Mouse (Mus musculus) neural tube, embryonic 13.5 days (tissue): ENCODE measurements around the gene Styx. TPM values are rescaled to one million over a fixed set of nuclear protein-coding genes. Genes with fewer than 3 reads are reported as not detected.

Experiments used
- ATAC-seq: fragments of 200-750 bp; cut with Nextera tagmentation; 2 replicates; pipeline ENCODE4 v1.8.0; 2017; ENCODE audit warnings: low read depth, mild to moderate bottlenecking, moderate TSS enrichment, moderate library complexity
- H3K27ac ChIP-seq: fragments of 300-500 bp; sonication (generic); replicated peaks from 2 replicates; pipeline ENCODE4 v1.5.1; 2015; ENCODE audit warnings: moderate library complexity, mild to moderate bottlenecking, inconsistent platforms
- H3K27me3 ChIP-seq: fragments of 300-500 bp; sonication (generic); 2 replicates; pipeline ENCODE4 v1.6.1; 2015; ENCODE audit warnings: mild to moderate bottlenecking, inconsistent platforms
- H3K36me3 ChIP-seq: fragments of 300-500 bp; sonication (generic); 2 replicates; pipeline ENCODE4 v1.6.1; 2015; ENCODE audit warnings: mild to moderate bottlenecking, inconsistent platforms
- H3K4me1 ChIP-seq: fragments of 300-500 bp; sonication (generic); replicated peaks from 2 replicates; pipeline ENCODE4 v1.6.1; 2015; ENCODE audit warnings: inconsistent platforms
- H3K4me2 ChIP-seq: fragments of 300-500 bp; sonication (generic); 2 replicates; pipeline ENCODE4 v1.6.1; 2015; ENCODE audit warnings: inconsistent platforms, mild to moderate bottlenecking, moderate library complexity
- H3K4me3 ChIP-seq: fragments of 300-500 bp; sonication (generic); 2 replicates; pipeline ENCODE4 v1.5.1; 2015; ENCODE audit warnings: mild to moderate bottlenecking, inconsistent platforms
- H3K9ac ChIP-seq: fragments of 300-500 bp; sonication (generic); 2 replicates; pipeline ENCODE4 v1.6.1; 2015; ENCODE audit warnings: moderate library complexity, mild to moderate bottlenecking, inconsistent platforms
- H3K9me3 ChIP-seq: fragments of 300-500 bp; sonication (generic); 2 replicates; pipeline ENCODE4 v1.6.1; 2016; ENCODE audit warnings: inconsistent platforms
- WGBS: fragments of 180-500 bp; shearing (Covaris S2); methylation state at CpG from one replicate; pipeline ENCODE4 v1.1.7; 2015; 5-methylcytosine and 5-hydroxymethylcytosine counted together
- polyA plus RNA-seq: library from polyadenylated mRNA; unstranded; fragments of >200 nt; fragmentation: Nextera tagmentation; extraction: Ambion mirVana; gene quantifications from 2 replicates; pipeline ENCODE4 v1.2.1, GENCODE M21; 2015

Gene Styx
- polyA plus RNA-seq, 1 experiment from 2014 or later: 68.3 TPM

DNA sequence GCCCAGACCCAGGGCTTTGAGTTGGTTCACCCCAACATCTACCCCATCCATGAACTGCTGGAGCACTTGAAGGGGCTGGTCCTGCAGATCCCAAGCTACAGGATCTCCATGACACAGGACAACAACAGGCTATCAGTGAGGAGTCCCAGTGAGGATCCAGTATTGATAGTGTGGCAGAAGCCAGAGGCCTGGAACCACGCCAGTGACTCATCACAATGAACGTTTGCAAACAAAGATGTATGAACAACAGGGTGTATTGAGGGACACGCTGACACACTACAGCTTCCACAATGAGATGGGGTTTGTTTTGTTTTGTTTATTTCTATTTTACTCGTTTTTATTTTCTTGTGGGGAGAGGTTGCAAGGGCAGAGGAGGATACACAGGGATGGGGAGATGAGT is 71.5 kb downstream of the Styx start:
- no peak overlapping the region for H3K27ac ChIP-seq
- no peaks in the 10 kb centered on the region for H3K4me1 ChIP-seq
- ATAC-seq: 0 out of 2 replicates have a peak, but pooled peaks have one; percentile 19
- H3K4me2 ChIP-seq: no peak overlapping the region
- H3K36me3 ChIP-seq: no peaks in the 10 kb centered on the region
- H3K4me3 ChIP-seq: no peak overlapping the region
- H3K27me3 ChIP-seq: no peaks in the 10 kb centered on the region
- no peak overlapping the region for H3K9ac ChIP-seq
- 72% methylated on average over 4 of the region's 4 CpGs for WGBS
- peaks cover 3% of the 10 kb centered on the region; the same call in 1 of the 2 replicates for H3K9me3 ChIP-seq

DNA sequence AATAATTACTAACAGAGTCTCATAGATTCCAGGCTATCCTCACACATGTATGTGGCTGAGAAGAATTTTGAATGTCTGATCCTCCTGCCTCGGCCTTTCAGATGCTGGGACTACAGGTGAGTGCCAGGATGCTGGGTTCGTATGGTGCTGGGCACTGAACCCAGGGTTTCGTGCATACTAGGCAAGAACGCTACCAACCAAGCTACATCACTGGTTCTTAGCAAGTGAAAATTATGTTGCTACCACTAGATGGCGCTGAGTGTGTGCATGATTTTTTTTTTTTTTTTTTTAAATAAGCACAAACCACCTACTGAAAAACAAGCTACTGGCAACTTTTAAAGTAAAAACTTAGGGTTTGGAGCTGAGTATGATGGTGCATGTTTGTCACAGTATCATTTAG is 72.3 kb downstream of the Styx start:
- Histone ChIP-seq H3K36me3 (no peaks in the 10 kb centered on the region), H3K4me3 (no peak overlapping the region), H3K4me2 (no peak overlapping the region), H3K27ac (no peak overlapping the region), H3K4me1 (no peaks in the 10 kb centered on the region), H3K9me3 (peaks cover 3% of the 10 kb centered on the region; the same call in 1 of the 2 replicates), H3K27me3 (no peaks in the 10 kb centered on the region), H3K9ac (no peak overlapping the region)
- ATAC-seq: peak; percentile 80
- 14% methylated on average over 5 of the region's 5 CpGs for WGBS

DNA sequence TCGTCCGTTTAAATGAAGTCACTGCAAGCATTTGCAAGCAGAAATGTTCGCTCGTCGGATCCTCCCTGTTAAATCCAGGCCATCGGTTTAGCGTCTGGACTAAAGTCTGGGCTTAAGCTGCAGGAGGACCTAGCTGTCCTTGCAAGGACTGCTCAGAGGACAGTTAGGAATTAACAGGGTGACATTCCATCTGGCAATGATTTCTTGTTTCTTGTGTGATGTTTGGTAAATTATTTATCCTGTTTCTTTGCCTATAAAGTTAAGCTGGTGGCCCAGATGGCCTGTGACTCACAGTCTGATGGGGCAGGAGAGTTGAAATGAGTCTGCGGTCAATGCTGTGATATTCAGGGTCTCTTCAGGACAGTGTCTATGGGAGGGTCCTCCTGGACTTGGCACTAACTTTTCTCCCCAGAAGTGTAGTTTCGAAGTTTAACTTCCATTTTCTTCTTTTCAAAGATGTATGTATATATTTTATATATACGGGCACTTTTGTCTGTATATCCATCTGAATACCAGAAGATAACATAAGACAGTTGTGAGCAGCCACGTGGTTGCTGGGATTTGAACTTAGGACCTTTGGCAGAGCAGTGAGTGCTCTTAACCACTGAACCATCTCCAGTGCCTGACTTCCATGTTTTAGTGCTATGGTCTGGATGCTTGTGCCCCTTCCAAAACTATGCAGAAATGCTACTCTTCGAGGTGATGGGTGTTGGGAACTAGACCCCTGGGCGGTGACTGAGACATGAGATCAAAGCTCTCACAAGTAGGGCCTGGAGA is 79.4 kb downstream of the Styx start:
- H3K27ac ChIP-seq: no peak overlapping the region
- H3K9ac ChIP-seq: no peak overlapping the region
- no peak overlapping the region for H3K4me2 ChIP-seq
- no peaks in the 10 kb centered on the region for H3K4me1 ChIP-seq
- 93% methylated on average over 13 of the region's 13 CpGs for WGBS
- H3K9me3 ChIP-seq: peaks cover 8% of the 10 kb centered on the region
- no peaks in the 10 kb centered on the region for H3K36me3 ChIP-seq
- ATAC-seq: no peak
- H3K4me3 ChIP-seq: no peak overlapping the region
- H3K27me3 ChIP-seq: no peaks in the 10 kb centered on the region

DNA sequence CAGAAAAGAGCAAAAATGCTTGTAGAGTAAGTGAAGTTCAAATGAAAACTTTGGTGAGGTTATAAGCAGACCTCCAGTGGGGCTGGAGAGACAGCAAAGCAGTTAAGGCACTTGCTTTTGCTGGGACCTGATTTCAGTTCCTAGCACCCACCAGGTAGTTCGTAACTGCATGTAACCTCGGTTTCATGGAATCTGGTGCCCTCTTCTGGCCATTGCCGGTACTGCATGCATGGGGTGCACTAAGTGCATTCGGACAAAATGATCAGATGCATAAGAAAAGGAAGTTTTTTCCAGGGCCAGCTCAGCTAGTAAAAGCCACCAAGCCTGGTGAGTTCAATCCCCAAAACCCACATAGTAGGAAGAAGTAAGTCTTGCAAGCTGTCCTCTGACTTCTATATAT is 81.1 kb downstream of the Styx start:
- ATAC-seq: no peak
- WGBS: 65% methylated on average over 4 of the region's 4 CpGs
- no peak overlapping the region for H3K4me3 ChIP-seq

DNA sequence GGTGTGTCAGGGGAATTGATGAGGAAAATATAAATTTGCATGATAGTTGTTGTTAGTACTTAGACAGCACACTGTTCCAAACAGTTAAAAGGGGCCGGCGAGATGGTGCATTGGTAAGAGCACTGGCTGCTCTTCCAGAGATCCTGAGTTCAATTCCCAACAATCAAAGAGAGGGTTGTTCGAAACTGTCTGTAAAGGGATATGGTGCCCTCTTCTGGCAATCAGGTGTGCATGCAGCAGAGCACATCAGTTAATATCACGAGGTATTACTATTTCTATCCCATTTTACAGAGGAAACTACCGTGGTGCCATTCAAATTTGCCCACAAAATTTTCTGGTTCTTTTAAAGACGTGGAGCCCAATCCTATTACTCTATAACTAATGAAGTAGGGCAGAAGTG is 83.3 kb downstream of the Styx start:
- WGBS: 76% methylated on average over 6 of the region's 6 CpGs
- Histone ChIP-seq H3K9ac (no peak overlapping the region), H3K27me3 (no peaks in the 10 kb centered on the region), H3K36me3 (no peaks in the 10 kb centered on the region), H3K4me3 (no peak overlapping the region), H3K4me1 (no peaks in the 10 kb centered on the region), H3K4me2 (no peak overlapping the region), H3K9me3 (peaks cover 5% of the 10 kb centered on the region; the same call in 1 of the 2 replicates), H3K27ac (no peak overlapping the region)
- no peak for ATAC-seq

More for the DNA sequence above, 81.1 kb downstream of the Styx start:
- no peaks in the 10 kb centered on the region for H3K4me1 ChIP-seq
- H3K27ac ChIP-seq: no peak overlapping the region
- H3K36me3 ChIP-seq: no peaks in the 10 kb centered on the region
- peaks cover 5% of the 10 kb centered on the region; the same call in 1 of the 2 replicates for H3K9me3 ChIP-seq
- no peaks in the 10 kb centered on the region for H3K27me3 ChIP-seq
- H3K9ac ChIP-seq: no peak overlapping the region
- H3K4me2 ChIP-seq: no peak overlapping the region

DNA sequence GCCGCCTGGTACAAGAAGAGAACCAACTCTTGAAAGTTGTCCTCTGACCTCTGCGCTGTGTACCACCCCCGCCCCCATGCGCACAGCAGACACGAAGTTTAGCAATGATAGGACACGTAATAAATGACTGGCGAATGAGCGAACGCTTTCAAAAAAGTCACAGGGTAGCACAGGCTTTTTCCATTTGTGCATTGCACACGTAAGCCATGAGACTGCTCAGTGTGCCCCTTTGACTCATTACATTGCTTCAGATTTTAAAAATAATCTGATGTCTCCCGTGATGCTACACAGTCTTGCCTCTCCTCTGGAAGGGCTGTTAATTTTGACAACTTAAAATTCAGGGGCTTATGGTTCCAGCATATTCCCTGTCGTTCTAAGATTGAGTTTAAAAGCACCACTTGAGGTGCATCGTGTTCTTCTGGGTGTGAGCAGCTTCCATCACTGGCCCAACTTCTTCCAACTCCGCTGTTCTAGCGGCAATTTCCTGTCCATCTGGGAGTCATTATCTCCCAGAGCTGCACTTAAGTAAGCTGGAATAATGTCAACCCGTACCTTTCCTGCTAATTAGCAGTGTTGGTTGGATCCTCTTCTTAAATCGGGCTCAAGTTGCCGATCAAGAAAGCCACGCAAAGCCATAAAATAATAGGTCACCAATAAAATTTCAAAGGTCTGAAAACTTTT is 87.5 kb downstream of the Styx start:
- no peak overlapping the region for H3K9ac ChIP-seq
- H3K27ac ChIP-seq: no peak overlapping the region
- no peak overlapping the region for H3K4me2 ChIP-seq
- H3K4me3 ChIP-seq: no peak overlapping the region
- H3K27me3 ChIP-seq: no peaks in the 10 kb centered on the region
- no peak for ATAC-seq
- 63% methylated on average over 19 of the region's 19 CpGs for WGBS
- no peaks in the 10 kb centered on the region; the same call in 1 of the 2 replicates for H3K4me1 ChIP-seq
- H3K36me3 ChIP-seq: no peaks in the 10 kb centered on the region
- H3K9me3 ChIP-seq: no peaks in the 10 kb centered on the region

DNA sequence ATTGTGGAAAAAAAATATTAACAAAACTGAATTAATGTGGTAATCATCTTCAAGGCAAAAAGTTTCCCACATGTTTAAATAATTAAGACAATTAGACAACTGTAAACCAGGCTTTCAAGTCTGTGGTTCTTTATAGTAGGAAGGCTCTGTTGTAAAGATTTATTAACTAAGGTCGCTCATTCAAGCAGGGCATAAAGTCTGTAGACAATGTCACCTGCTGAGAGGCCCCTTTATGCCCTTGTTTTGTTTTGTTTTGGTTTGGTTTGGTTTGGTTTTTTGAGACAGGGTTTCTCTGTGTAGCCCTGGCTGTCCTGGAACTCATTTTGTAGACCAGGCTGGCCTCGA is 88.0 kb downstream of the Styx start:
- H3K4me3 ChIP-seq: no peak overlapping the region
- WGBS: 26% methylated on average over 2 of the region's 2 CpGs
- no peaks in the 10 kb centered on the region for H3K9me3 ChIP-seq
- H3K27me3 ChIP-seq: no peaks in the 10 kb centered on the region
- no peak for ATAC-seq
- no peaks in the 10 kb centered on the region; the same call in 1 of the 2 replicates for H3K4me1 ChIP-seq
- H3K4me2 ChIP-seq: no peak overlapping the region
- H3K27ac ChIP-seq: no peak overlapping the region
- no peak overlapping the region for H3K9ac ChIP-seq
- H3K36me3 ChIP-seq: no peaks in the 10 kb centered on the region

DNA sequence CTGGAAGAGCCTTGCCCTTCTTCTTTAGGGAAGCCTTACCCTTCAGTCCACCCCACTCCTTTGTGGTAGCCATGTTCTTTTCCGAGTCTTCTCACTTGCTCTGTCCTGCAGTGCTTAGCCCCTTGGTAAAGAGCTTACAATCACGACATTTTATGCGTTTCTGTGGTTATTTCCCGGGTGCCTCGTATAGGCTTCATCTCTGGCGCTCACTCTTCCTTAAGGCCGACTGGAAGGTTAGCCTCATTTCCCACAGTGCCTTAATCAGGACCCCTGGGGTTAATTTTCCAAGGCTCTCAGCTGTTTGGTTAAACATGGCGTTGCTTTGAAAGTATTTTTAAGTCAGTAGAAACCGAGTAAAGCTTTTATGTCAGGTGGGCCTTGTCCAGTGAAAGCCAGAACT is 88.5 kb downstream of the Styx start:
- Histone ChIP-seq H3K9ac (no peak overlapping the region), H3K27me3 (no peaks in the 10 kb centered on the region), H3K4me1 (no peaks in the 10 kb centered on the region; the same call in 1 of the 2 replicates), H3K4me3 (no peak overlapping the region), H3K4me2 (no peak overlapping the region), H3K27ac (no peak overlapping the region), H3K9me3 (no peaks in the 10 kb centered on the region), H3K36me3 (no peaks in the 10 kb centered on the region)
- WGBS: 53% methylated on average over 9 of the region's 9 CpGs
- no peak for ATAC-seq

DNA sequence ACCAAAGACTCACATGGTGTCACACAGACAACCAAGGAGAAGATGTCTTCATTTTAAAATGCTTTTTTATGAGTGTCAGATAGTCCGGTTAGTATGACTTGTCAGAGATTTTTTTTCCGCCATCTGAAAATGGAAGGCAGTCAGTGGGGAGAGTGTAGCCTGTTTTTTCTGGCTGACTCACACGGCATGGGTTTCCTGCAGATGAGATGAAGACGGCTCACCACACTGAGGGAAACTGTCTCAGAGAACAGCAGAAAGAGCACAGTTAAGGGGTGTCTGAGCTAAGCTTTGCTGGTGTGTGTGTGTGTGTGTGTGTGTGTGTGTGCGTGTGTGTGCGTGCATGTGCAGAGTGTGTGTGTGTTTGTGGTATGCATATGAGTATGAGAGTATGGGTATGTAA is 90.4 kb downstream of the Styx start:
- Histone ChIP-seq H3K4me2 (no peak overlapping the region), H3K27ac (no peak overlapping the region), H3K4me1 (peaks cover 5% of the 10 kb centered on the region; the same call in 1 of the 2 replicates), H3K9ac (no peak overlapping the region), H3K27me3 (no peaks in the 10 kb centered on the region), H3K4me3 (no peak overlapping the region), H3K36me3 (no peaks in the 10 kb centered on the region), H3K9me3 (no peaks in the 10 kb centered on the region)
- 81% methylated on average over 6 of the region's 6 CpGs for WGBS
- ATAC-seq: no peak

DNA sequence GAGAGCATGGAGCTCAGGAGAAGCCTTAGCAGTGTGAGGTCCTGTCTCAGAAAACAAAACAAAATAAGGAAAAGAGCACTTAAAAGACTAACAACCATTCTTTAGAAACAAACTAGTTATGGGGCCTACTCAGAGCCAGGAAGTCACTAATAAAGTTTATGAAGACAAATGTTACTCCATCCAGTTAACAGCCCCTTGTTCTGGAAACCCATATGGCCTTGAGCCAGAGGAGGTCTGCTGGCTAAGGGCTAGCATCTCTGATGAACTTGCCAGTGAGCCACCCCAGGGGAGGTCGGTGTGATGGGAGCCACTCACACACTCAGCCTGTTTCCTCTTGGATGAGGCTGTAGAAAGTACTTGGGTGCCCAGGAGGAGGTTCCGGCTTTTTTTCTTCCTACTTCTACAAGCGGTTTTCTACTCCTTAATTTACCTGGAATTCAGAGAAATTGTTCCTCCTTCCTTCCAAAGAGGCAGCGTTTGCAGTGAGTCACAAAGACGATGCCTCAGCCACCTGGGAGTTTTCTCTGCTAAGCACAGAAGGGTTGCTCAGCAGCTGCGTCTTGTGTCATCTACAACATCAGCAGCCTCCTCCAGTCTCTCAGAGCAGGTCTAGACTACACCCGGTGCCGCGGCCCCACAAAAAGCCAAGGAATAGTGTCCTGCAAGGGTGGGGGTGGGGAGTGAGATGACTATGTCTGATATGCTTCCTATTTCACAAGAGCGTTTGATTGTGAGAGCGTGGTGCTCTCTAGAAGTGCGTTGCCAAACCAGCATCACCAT is 92.1 kb downstream of the Styx start:
- no peak for ATAC-seq
- WGBS: 57% methylated on average over 12 of the region's 12 CpGs

DNA sequence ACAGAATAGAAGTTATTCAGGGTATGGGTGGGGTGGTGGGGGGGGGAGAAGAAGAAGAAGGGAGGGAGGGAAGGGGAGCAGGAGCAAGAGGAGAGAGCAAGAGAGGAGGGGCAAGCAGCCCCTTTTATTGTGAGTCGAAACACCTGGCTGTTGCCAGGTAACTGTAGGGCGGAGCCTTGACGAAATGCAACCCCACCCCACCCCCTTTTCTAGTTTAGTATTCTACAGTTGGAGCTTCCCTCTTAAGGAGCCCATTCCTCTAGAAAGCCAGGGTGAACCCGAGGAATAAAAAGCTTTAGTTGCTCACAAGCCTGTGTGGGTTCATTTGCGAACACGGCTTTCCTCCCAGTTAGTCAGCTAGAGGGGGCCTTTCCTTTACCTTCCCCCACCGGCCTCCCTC is 94.0 kb downstream of the Styx start:
- WGBS: 53% methylated on average over 7 of the region's 7 CpGs
- no peaks in the 10 kb centered on the region for H3K9me3 ChIP-seq
- no peak overlapping the region for H3K4me2 ChIP-seq
- peaks cover 5% of the 10 kb centered on the region; the same call in 1 of the 2 replicates for H3K4me1 ChIP-seq
- no peak overlapping the region for H3K27ac ChIP-seq
- H3K9ac ChIP-seq: no peak overlapping the region
- H3K27me3 ChIP-seq: no peaks in the 10 kb centered on the region
- no peak overlapping the region for H3K4me3 ChIP-seq
- H3K36me3 ChIP-seq: no peaks in the 10 kb centered on the region
- ATAC-seq: no peak

More for the DNA sequence above, 92.1 kb downstream of the Styx start:
- Histone ChIP-seq H3K36me3 (no peaks in the 10 kb centered on the region), H3K9ac (no peak overlapping the region), H3K27me3 (no peaks in the 10 kb centered on the region), H3K4me3 (no peak overlapping the region), H3K4me2 (no peak overlapping the region), H3K9me3 (no peaks in the 10 kb centered on the region), H3K27ac (no peak overlapping the region), H3K4me1 (peaks cover 5% of the 10 kb centered on the region; the same call in 1 of the 2 replicates)

DNA sequence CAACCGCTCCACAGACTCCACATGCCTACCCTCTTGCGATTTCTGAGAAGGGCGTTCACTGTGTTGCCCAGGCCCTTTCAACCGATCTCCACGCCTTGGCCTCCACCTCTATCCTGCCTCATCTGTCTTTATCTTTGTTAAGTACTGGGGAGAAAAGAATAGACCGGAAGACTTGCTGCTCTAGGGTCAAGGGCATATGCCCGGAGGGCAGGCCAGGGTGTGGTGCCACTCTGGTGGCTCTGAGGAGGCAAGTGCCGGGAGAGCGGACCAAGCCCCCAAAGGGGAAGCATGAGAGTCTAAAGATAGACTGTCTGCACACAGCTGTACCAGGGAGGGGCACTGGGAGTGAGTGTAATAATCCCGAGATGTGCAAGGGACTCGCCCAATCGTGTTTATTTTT is 94.6 kb downstream of the Styx start:
- no peak for ATAC-seq
- Histone ChIP-seq H3K4me2 (no peak overlapping the region), H3K36me3 (no peaks in the 10 kb centered on the region), H3K27ac (no peak overlapping the region), H3K27me3 (no peaks in the 10 kb centered on the region), H3K9me3 (no peaks in the 10 kb centered on the region), H3K9ac (no peak overlapping the region), H3K4me1 (peaks cover 5% of the 10 kb centered on the region; the same call in 1 of the 2 replicates), H3K4me3 (no peak overlapping the region)
- WGBS: 68% methylated on average over 12 of the region's 12 CpGs
